Mouse (Mus musculus) CH12.LX (cell line): ENCODE results near the gene Nkg7. TPM values are rescaled to one million over a fixed set of nuclear protein-coding genes. Genes with fewer than 3 reads are reported as not detected.

Source experiments
- DNase-seq: peaks from one replicate; pipeline ENCODE4 v3.0.0-alpha.2; 2013; ENCODE audit errors: extremely low read depth
- H3K27ac ChIP-seq: 2 replicates; pipeline ENCODE4 v1.5.1; 2012; ENCODE audit warnings: low read depth, mild to moderate bottlenecking, control low read depth, moderate library complexity; ENCODE audit not compliant: insufficient read depth
- H3K27me3 ChIP-seq: replicated peaks from 2 replicates; pipeline ENCODE3; 2012; ENCODE audit warnings: inconsistent platforms
- H3K36me3 ChIP-seq, 2 experiments: replicated peaks in 1 of 2; 2 replicates each; pipeline versions ENCODE3 to v1.6.1; 2012; ENCODE audit warnings: inconsistent platforms in 1 of 2, low read length in 1 of 2, mild to moderate bottlenecking in 1 of 2, mixed read lengths in 1 of 2, moderate library complexity in 1 of 2; ENCODE audit not compliant: control insufficient read depth in 1 of 2, insufficient read depth in 1 of 2
- H3K4me1 ChIP-seq, 2 experiments: 2 replicates each; pipeline ENCODE4 v1.6.1; 2012; ENCODE audit warnings: inconsistent platforms in 1 of 2, moderate library complexity in 1 of 2; ENCODE audit not compliant: insufficient read depth in 2 of 2, control insufficient read depth in 1 of 2
- H3K4me2 ChIP-seq: 2 replicates; pipeline ENCODE4 v1.6.1; 2012; ENCODE audit warnings: low read depth, mild to moderate bottlenecking, control low read depth; ENCODE audit not compliant: poor library complexity, insufficient read depth, severe bottlenecking
- H3K4me3 ChIP-seq, 3 experiments: fragments of 150-350 bp in 1 of 3; sonication (generic) in 1 of 3; replicated peaks in 1 of 3; 2 replicates each; pipeline versions ENCODE3 to v1.5.1; 2011 to 2012; ENCODE audit warnings: low read depth in 2 of 3, low read length in 2 of 3, mild to moderate bottlenecking in 2 of 3, moderate library complexity in 2 of 3, control low read depth in 1 of 3, improper control_type of control experiment in 1 of 3, inconsistent platforms in 1 of 3, mixed read lengths in 1 of 3; ENCODE audit not compliant: poor library complexity in 1 of 3
- H3K79me2 ChIP-seq: replicated peaks from 2 replicates; pipeline ENCODE4 v1.6.1; 2012; ENCODE audit warnings: mild to moderate bottlenecking, moderate library complexity; ENCODE audit not compliant: control insufficient read depth, poor library complexity, insufficient read depth, severe bottlenecking; ENCODE audit errors: extremely low read depth
- H3K9ac ChIP-seq: 2 replicates; pipeline ENCODE4 v1.6.1; 2012; ENCODE audit warnings: low read depth, mild to moderate bottlenecking, control low read depth, moderate library complexity; ENCODE audit not compliant: insufficient read depth
- H3K9me3 ChIP-seq: replicated peaks from 2 replicates; pipeline ENCODE3; 2012; ENCODE audit warnings: low read length, inconsistent platforms, mixed read lengths
- BHLHE40 ChIP-seq: IDR thresholded peaks from 2 replicates; pipeline ENCODE4 v1.6.1; 2011; ENCODE audit warnings: mild to moderate bottlenecking, low read depth, low read length, improper control_type of control experiment
- CHD1 ChIP-seq: IDR thresholded peaks from 2 replicates; pipeline ENCODE4 v1.6.1; 2012; ENCODE audit warnings: low read depth, low read length, improper control_type of control experiment, inconsistent platforms
- CHD2 ChIP-seq: IDR thresholded peaks from 2 replicates; pipeline ENCODE4 v1.6.1; 2011; ENCODE audit warnings: low read length, improper control_type of control experiment
- CTCF ChIP-seq, 2 experiments: IDR thresholded peaks in 1 of 2; conservative IDR thresholded peaks in 1 of 2; 2 replicates each; pipeline ENCODE4 v1.5.1; 2011 to 2012; ENCODE audit warnings: low read depth in 2 of 2, low read length in 2 of 2, improper control_type of control experiment in 1 of 2, inconsistent platforms in 1 of 2, mild to moderate bottlenecking in 1 of 2, moderate library complexity in 1 of 2
- E2F4 ChIP-seq: IDR thresholded peaks from 2 replicates; pipeline ENCODE4 v1.6.1; 2011; ENCODE audit warnings: low read depth, low read length, improper control_type of control experiment; ENCODE audit not compliant: insufficient replicate concordance
- ELF1 ChIP-seq: IDR thresholded peaks from 2 replicates; pipeline ENCODE4 v1.6.1; 2014; ENCODE audit warnings: low read depth, mild to moderate bottlenecking, inconsistent platforms, low read length, improper control_type of control experiment
- EP300 ChIP-seq: IDR thresholded peaks from 2 replicates; pipeline ENCODE4 v1.6.1; 2011; ENCODE audit warnings: low read length, improper control_type of control experiment
- GABPA ChIP-seq: IDR thresholded peaks from 2 replicates; pipeline ENCODE4 v1.6.1; 2012; ENCODE audit warnings: low read depth, low read length, improper control_type of control experiment, inconsistent platforms; ENCODE audit not compliant: insufficient replicate concordance
- HCFC1 ChIP-seq: IDR thresholded peaks from 2 replicates; pipeline ENCODE4 v1.6.1; 2012; ENCODE audit warnings: low read depth, mild to moderate bottlenecking, inconsistent platforms, low read length, improper control_type of control experiment
- IRF4 ChIP-seq: IDR thresholded peaks from 2 replicates; pipeline ENCODE4 v1.6.1; 2014; ENCODE audit warnings: low read depth, mild to moderate bottlenecking, inconsistent platforms, low read length, improper control_type of control experiment
- KAT2A ChIP-seq: IDR thresholded peaks from 2 replicates; pipeline ENCODE4 v1.6.1; 2012; ENCODE audit warnings: low read length, improper control_type of control experiment, inconsistent platforms; ENCODE audit not compliant: insufficient replicate concordance
- MAFK ChIP-seq: IDR thresholded peaks from 2 replicates; pipeline ENCODE4 v1.6.1; 2011; ENCODE audit warnings: low read length, improper control_type of control experiment; ENCODE audit not compliant: insufficient replicate concordance
- MAX ChIP-seq: IDR thresholded peaks from 2 replicates; pipeline ENCODE4 v1.6.1; 2011; ENCODE audit warnings: low read length, improper control_type of control experiment
- MAZ ChIP-seq: IDR thresholded peaks from 2 replicates; pipeline ENCODE4 v1.6.1; 2012; ENCODE audit warnings: low read depth, mild to moderate bottlenecking, inconsistent platforms, low read length, improper control_type of control experiment, moderate library complexity
- MEF2A ChIP-seq: IDR thresholded peaks from 2 replicates; pipeline ENCODE4 v1.6.1; 2014; ENCODE audit warnings: low read depth, mild to moderate bottlenecking, inconsistent platforms, low read length, improper control_type of control experiment, borderline replicate concordance
- MXI1 ChIP-seq: IDR thresholded peaks from 2 replicates; pipeline ENCODE4 v1.6.1; 2011; ENCODE audit warnings: mild to moderate bottlenecking, low read depth, low read length, improper control_type of control experiment
- MYC ChIP-seq: IDR thresholded peaks from 2 replicates; pipeline ENCODE4 v1.6.1; 2011; ENCODE audit warnings: low read depth, mild to moderate bottlenecking, improper control_type of control experiment, low read length
- NRF1 ChIP-seq: IDR thresholded peaks from 2 replicates; pipeline ENCODE4 v1.6.1; 2014; ENCODE audit warnings: low read depth, mild to moderate bottlenecking, inconsistent platforms, low read length, improper control_type of control experiment, moderate library complexity
- PAX5 ChIP-seq: IDR thresholded peaks from 2 replicates; pipeline ENCODE4 v1.6.1; 2012; ENCODE audit warnings: low read length, inconsistent platforms, mixed read lengths
- POLR2A ChIP-seq: IDR thresholded peaks from 2 replicates; pipeline ENCODE4 v1.6.1; 2011; ENCODE audit warnings: low read depth, mild to moderate bottlenecking, improper control_type of control experiment, low read length
- POLR2AphosphoS2 ChIP-seq: IDR thresholded peaks from 2 replicates; pipeline ENCODE4 v1.6.1; 2011; ENCODE audit warnings: low read depth, low read length, improper control_type of control experiment
- RAD21 ChIP-seq: IDR thresholded peaks from 2 replicates; pipeline ENCODE4 v1.6.1; 2011; ENCODE audit warnings: low read depth, mild to moderate bottlenecking, low read length, improper control_type of control experiment, moderate library complexity
- RCOR1 ChIP-seq: conservative IDR thresholded peaks from 2 replicates; pipeline ENCODE4 v1.6.1; 2012; ENCODE audit warnings: low read depth, mild to moderate bottlenecking, inconsistent platforms, low read length, improper control_type of control experiment
- SIN3A ChIP-seq: IDR thresholded peaks from 2 replicates; pipeline ENCODE4 v1.6.1; 2012; ENCODE audit warnings: low read length, improper control_type of control experiment, inconsistent platforms
- SMC3 ChIP-seq: IDR thresholded peaks from 2 replicates; pipeline ENCODE4 v1.6.1; 2011; ENCODE audit warnings: low read depth, low read length, improper control_type of control experiment
- TBP ChIP-seq: conservative IDR thresholded peaks from 2 replicates; pipeline ENCODE4 v1.6.1; 2011; ENCODE audit warnings: low read depth, low read length, improper control_type of control experiment
- TCF12 ChIP-seq: IDR thresholded peaks from 2 replicates; pipeline ENCODE4 v1.6.1; 2014; ENCODE audit warnings: low read depth, mild to moderate bottlenecking, inconsistent platforms, low read length, improper control_type of control experiment
- UBTF ChIP-seq: IDR thresholded peaks from 2 replicates; pipeline ENCODE4 v1.6.1; 2012; ENCODE audit warnings: low read depth, mild to moderate bottlenecking, inconsistent platforms, low read length, improper control_type of control experiment, moderate library complexity
- USF2 ChIP-seq: conservative IDR thresholded peaks from 2 replicates; pipeline ENCODE4 v1.6.1; 2011; ENCODE audit warnings: low read depth, low read length, improper control_type of control experiment
- ZC3H11A ChIP-seq: IDR thresholded peaks from 2 replicates; pipeline ENCODE4 v1.6.1; 2012; ENCODE audit warnings: low read depth, mild to moderate bottlenecking, inconsistent platforms, low read length, improper control_type of control experiment
- ZMIZ1 ChIP-seq: IDR thresholded peaks from 2 replicates; pipeline ENCODE4 v1.6.1; 2012; ENCODE audit warnings: low read depth, mild to moderate bottlenecking, inconsistent platforms, low read length, improper control_type of control experiment
- dilution Hi-C: fragments of 300-500 bp; cut with MboI; formaldehyde crosslinking; loops from 2 replicates; pipeline ENCODE4 v1.14.3; 2020; ENCODE audit warnings: low sequenced_read_pairs; ENCODE audit not compliant: extremely low pct_unique_long_range_greater_than_20kb, extremely low pct_ligation_motif_present
- in situ Hi-C: fragments of 300-500 bp; cut with MboI; formaldehyde crosslinking; loops from 3 replicates; pipeline ENCODE4 v1.14.3; 2019; ENCODE audit warnings: low sequenced_read_pairs, low pct_ligation_motif_present, low pct_unique_long_range_greater_than_20kb, mixed read lengths
- polyA plus RNA-seq: library from polyadenylated mRNA; unstranded; fragments of >175 nt; gene quantifications from 2 replicates; pipeline ENCODE4 v1.2.1, GENCODE M21; 2012; ENCODE audit warnings: low read depth; ENCODE audit not compliant: insufficient read length
- total RNA-seq, 2 experiments: library from RNA; depleted of rRNA; stranded (reverse); fragments of 300-350 nt in 1 of 2; fragments of >200 nt in 1 of 2; gene quantifications; 2 replicates each; pipeline ENCODE4 v1.2.3; 2012 to 2014

Nkg7 gene
- total and polyA plus RNA-seq, 3 experiments: not detected

- no peak overlapping the region for H3K27ac ChIP-seq
- no peaks in the 10 kb centered on the region for H3K27me3 ChIP-seq
- peaks cover 0 to under 1% of the 10 kb centered on the region in 2 experiments; a peak in 1 of 4 replicates for H3K4me1 ChIP-seq
- DNase-seq: no peak
- H3K4me2 ChIP-seq: no peak overlapping the region
- no peaks in the 10 kb centered on the region for H3K79me2 ChIP-seq
- no peak overlapping the region for H3K9ac ChIP-seq
- TF ChIP-seq USF2 (no peak), MEF2A (no peak), MYC (no peak)
- H3K36me3 ChIP-seq: peaks cover 39 to 80% of the 10 kb centered on the region in 2 experiments
- H3K9me3 ChIP-seq: peaks cover 3% of the 10 kb centered on the region
- no peak overlapping the region for H3K4me3 ChIP-seq
- dilution Hi-C loops (no loop called here), in situ Hi-C loops (loop anchor here (25.0 kb wide), 1 partner anchor 1370 kb away; no protein-coding TSS in a partner anchor)
Measured at GRCm38 (mm10) chr7:43417298-43417697, 19.6 kb upstream of the Nkg7 start.

- dilution Hi-C loops: no loop called here
- no peak overlapping the region for H3K9ac ChIP-seq
- no peaks in the 10 kb centered on the region for H3K27me3 ChIP-seq
- no peak for TF ChIP-seq BHLHE40
- no peak; the same call in 1 of the 2 replicates for TF ChIP-seq MEF2A
- TF ChIP-seq CTCF (conservative IDR thresholded peaks at IDR 0.05 in 1 of 2, IDR thresholded peaks at IDR 0.05 in 1 of 2; ENCODE audit: low read depth in 2 of 2, low read length in 2 of 2): peak; percentile 89 to 93
- no peak for TF ChIP-seq ELF1
- TF ChIP-seq SMC3: peak; percentile 78
- TF ChIP-seq NRF1: no peak
- no peak for TF ChIP-seq TBP
- TF ChIP-seq KAT2A: no peak
- no peak for TF ChIP-seq MXI1
- no peak for TF ChIP-seq SIN3A
- TF ChIP-seq POLR2AphosphoS2: no peak
- TF ChIP-seq RCOR1: no peak
- no peak for TF ChIP-seq E2F4
- TF ChIP-seq ZMIZ1: no peak
- TF ChIP-seq POLR2A: no peak
- TF ChIP-seq MAX: no peak
- TF ChIP-seq CHD2: no peak; the same call in 1 of the 2 replicates
- no peak for TF ChIP-seq EP300
- no peak for TF ChIP-seq GABPA
- TF ChIP-seq PAX5: no peak
- no peak for TF ChIP-seq MAFK
- TF ChIP-seq IRF4: no peak
- no peak for TF ChIP-seq TCF12
- no peak for TF ChIP-seq ZC3H11A
- TF ChIP-seq USF2: no peak
- TF ChIP-seq HCFC1: no peak
- no peak for TF ChIP-seq CHD1
- 0 out of 2 replicates have a peak, but pooled peaks have one; percentile 8 for TF ChIP-seq MAZ
- TF ChIP-seq UBTF: no peak
- TF ChIP-seq RAD21: peak; percentile 73
- TF ChIP-seq MYC: no peak
- TF ChIP-seq, all 38 proteins: peak for 4
- no peak overlapping the region for H3K4me3 ChIP-seq
- H3K4me2 ChIP-seq: no peak overlapping the region
- peaks cover 4 to 31% of the 10 kb centered on the region in 2 experiments for H3K36me3 ChIP-seq
- H3K79me2 ChIP-seq: no peaks in the 10 kb centered on the region
- H3K27ac ChIP-seq: no peak overlapping the region
- peaks cover 3 to 21% of the 10 kb centered on the region in 2 experiments; a peak in 2 of 4 replicates for H3K4me1 ChIP-seq
- DNase-seq: peak; percentile 87
- H3K9me3 ChIP-seq: peaks cover 4% of the 10 kb centered on the region
- in situ Hi-C loops: loop anchor here (5.0 to 25.0 kb wide), 3 partner anchors 39 to 1364 kb away; partner anchors contain the start of genes Siglecf and Vsig10l
Measured at GRCm38 (mm10) chr7:43422995-43423617, 13.8 kb upstream of the Nkg7 start.
